Mouse (Mus musculus) limb, embryonic 11.5 days (tissue): ENCODE measurements at regions not wholly inside any gene's neighbourhood (a gene's known extent, or its start where the extent isn't known, plus 50 kb on each side); places are given as distances from the start of the nearest gene placed in this dataset.

ENCODE experiments used
- ATAC-seq: fragments of 200-750 bp; cut with Nextera tagmentation; 2 replicates; pipeline ENCODE4 v1.8.0; 2017; ENCODE audit warnings: low read depth; ENCODE audit not compliant: insufficient number of reproducible peaks, low FRiP score, low TSS enrichment
- DNase-seq: peaks from one replicate; pipeline ENCODE4 v3.0.0-alpha.2; 2015; ENCODE audit warnings: low spot score
- H3K27ac ChIP-seq: fragments of 300-500 bp; sonication (generic); replicated peaks from 2 replicates; pipeline ENCODE4 v1.5.1; 2014; ENCODE audit warnings: low read depth, mild to moderate bottlenecking, low read length
- H3K27me3 ChIP-seq: fragments of 300-500 bp; sonication (generic); 2 replicates; pipeline ENCODE4 v1.6.1; 2014; ENCODE audit warnings: mild to moderate bottlenecking, low read length, mixed read lengths; ENCODE audit not compliant: control insufficient read depth, insufficient read depth
- H3K36me3 ChIP-seq: fragments of 300-500 bp; sonication (generic); 2 replicates; pipeline ENCODE4 v1.6.1; 2014; ENCODE audit warnings: mild to moderate bottlenecking, low read length, moderate library complexity, mixed read lengths; ENCODE audit not compliant: control insufficient read depth, insufficient read depth
- H3K4me1 ChIP-seq: fragments of 300-500 bp; sonication (generic); 2 replicates; pipeline ENCODE4 v1.6.1; 2014; ENCODE audit warnings: low read length, mixed read lengths; ENCODE audit not compliant: control insufficient read depth, insufficient read depth
- H3K4me2 ChIP-seq: fragments of 300-500 bp; sonication (generic); 2 replicates; pipeline ENCODE4 v1.6.1; 2014; ENCODE audit warnings: low read depth, mild to moderate bottlenecking, moderate library complexity; ENCODE audit not compliant: severe bottlenecking
- H3K4me3 ChIP-seq: fragments of 300-500 bp; sonication (generic); 2 replicates; pipeline ENCODE4 v1.5.1; 2014; ENCODE audit warnings: low read depth, low read length
- H3K9ac ChIP-seq: fragments of 300-500 bp; sonication (generic); 2 replicates; pipeline ENCODE4 v1.6.1; 2014; ENCODE audit warnings: mild to moderate bottlenecking, low read length
- H3K9me3 ChIP-seq: fragments of 300-500 bp; sonication (generic); 2 replicates; pipeline ENCODE4 v1.6.1; 2016; ENCODE audit warnings: low read length; ENCODE audit not compliant: control insufficient read depth
- WGBS: fragments of 180-500 bp; shearing (Covaris S2); extraction: QIAGEN DNeasy Blood & Tissue Kit; methylation state at CpG from one replicate; pipeline ENCODE4 v1.1.7; 2014; 5-methylcytosine and 5-hydroxymethylcytosine counted together

GRCm38 (mm10) chr9:115477556-115478220 lies 167.5 kb upstream of the Stt3b start:
- Histone ChIP-seq H3K9me3 (no peaks in the 10 kb centered on the region), H3K4me1 (no peaks in the 10 kb centered on the region), H3K4me2 (no peak overlapping the region), H3K27ac (no peak overlapping the region), H3K36me3 (no peaks in the 10 kb centered on the region), H3K4me3 (no peak overlapping the region), H3K27me3 (no peaks in the 10 kb centered on the region), H3K9ac (no peak overlapping the region)
- no peak for DNase-seq
- no peak for ATAC-seq
- WGBS, result 82% methylated on average over 6 of the region's 6 CpGs

DNA sequence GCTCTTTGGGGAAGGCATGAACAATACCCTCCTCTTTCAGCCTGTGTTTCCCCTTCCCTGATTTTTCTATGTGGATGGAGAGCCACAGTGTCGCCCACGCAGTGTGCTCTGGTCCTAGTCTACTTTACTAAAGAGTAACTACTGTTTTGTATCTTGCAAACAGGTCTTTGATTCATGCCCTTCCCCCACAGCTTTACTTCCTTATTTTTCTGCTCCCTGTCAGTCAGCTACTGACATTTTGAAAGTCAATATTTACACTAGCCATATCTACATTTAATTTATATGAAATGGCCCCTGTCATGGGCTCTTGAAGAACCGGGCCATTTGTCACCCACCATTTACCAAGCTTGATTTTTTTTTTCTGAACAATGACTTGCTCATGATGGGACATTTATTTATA lies 168.7 kb upstream of the Stt3b start:
- no peak for DNase-seq
- WGBS, result 77% methylated on average over 3 of the region's 3 CpGs
- no peaks in the 10 kb centered on the region for H3K36me3 ChIP-seq
- no peaks in the 10 kb centered on the region for H3K27me3 ChIP-seq
- ATAC-seq, result no peak
- H3K4me3 ChIP-seq, result no peak overlapping the region
- H3K9ac ChIP-seq, result no peak overlapping the region
- no peaks in the 10 kb centered on the region for H3K4me1 ChIP-seq
- H3K9me3 ChIP-seq, result no peaks in the 10 kb centered on the region
- no peak overlapping the region for H3K4me2 ChIP-seq
- H3K27ac ChIP-seq, result no peak overlapping the region

DNA sequence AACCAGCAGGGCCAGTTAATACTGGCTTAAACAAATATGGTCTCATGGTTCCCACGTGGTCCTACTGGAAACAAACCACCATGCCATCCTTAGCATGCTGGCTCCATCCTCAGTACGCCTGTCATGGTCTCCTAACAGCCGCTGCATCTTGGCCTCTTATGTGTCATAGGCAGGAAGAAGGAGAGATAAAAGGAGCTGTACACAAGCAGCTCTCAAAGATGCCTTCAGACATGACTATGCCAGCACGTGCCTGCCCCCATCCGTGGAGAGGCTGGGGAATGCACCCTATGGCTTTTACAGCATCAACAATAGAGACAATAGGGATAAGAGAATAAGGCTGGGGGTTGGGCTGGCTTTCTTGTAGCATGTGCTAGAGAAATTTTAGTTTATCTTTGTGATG lies 171.0 kb upstream of the Stt3b start:
- H3K27me3 ChIP-seq, result no peaks in the 10 kb centered on the region
- H3K4me3 ChIP-seq, result no peak overlapping the region
- H3K9me3 ChIP-seq, result no peaks in the 10 kb centered on the region
- H3K27ac ChIP-seq, result no peak overlapping the region
- no peaks in the 10 kb centered on the region for H3K4me1 ChIP-seq
- WGBS, result 87% methylated on average over 5 of the region's 5 CpGs
- no peak overlapping the region for H3K9ac ChIP-seq
- ATAC-seq, result no peak
- no peak for DNase-seq
- H3K36me3 ChIP-seq, result no peaks in the 10 kb centered on the region
- H3K4me2 ChIP-seq, result no peak overlapping the region

GRCm38 (mm10) chr9:115483024-115483423 lies 172.8 kb upstream of the Stt3b start:
- WGBS, result 91% methylated on average over 7 of the region's 7 CpGs
- no peak overlapping the region for H3K4me2 ChIP-seq
- no peaks in the 10 kb centered on the region for H3K27me3 ChIP-seq
- no peak overlapping the region for H3K4me3 ChIP-seq
- no peaks in the 10 kb centered on the region for H3K36me3 ChIP-seq
- no peak for DNase-seq
- no peaks in the 10 kb centered on the region for H3K4me1 ChIP-seq
- no peaks in the 10 kb centered on the region for H3K9me3 ChIP-seq
- ATAC-seq, result no peak
- no peak overlapping the region for H3K9ac ChIP-seq
- no peak overlapping the region for H3K27ac ChIP-seq

DNA sequence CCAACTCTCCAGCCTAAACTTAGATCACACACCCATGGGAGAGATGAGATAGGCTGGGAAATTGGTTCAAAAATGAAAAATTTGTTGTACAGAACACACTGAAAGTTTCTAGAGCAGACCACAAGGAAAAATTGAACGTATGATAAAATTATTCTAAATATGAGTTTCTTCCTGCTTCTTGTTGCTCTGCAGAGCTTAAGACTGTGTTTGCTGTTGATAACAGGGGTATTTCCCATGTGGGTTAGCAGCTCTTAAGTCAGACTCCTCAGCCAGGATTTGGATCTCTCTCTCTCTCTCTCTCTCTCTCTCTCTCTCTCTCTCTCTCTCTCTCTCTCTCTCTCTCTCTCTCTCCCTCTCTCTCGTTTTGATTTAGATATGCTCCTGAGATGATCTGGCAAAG lies 173.5 kb upstream of the Stt3b start:
- 71% methylated on average over 2 of the region's 2 CpGs for WGBS
- Histone ChIP-seq H3K9me3 (no peaks in the 10 kb centered on the region), H3K4me2 (no peak overlapping the region), H3K9ac (no peak overlapping the region), H3K4me1 (no peaks in the 10 kb centered on the region), H3K36me3 (no peaks in the 10 kb centered on the region), H3K27ac (no peak overlapping the region), H3K4me3 (no peak overlapping the region), H3K27me3 (no peaks in the 10 kb centered on the region)
- DNase-seq (no peak), ATAC-seq (no peak)

- Histone ChIP-seq H3K27me3 (no peaks in the 10 kb centered on the region), H3K4me3 (no peak overlapping the region), H3K9me3 (no peaks in the 10 kb centered on the region), H3K4me1 (no peaks in the 10 kb centered on the region), H3K9ac (no peak overlapping the region), H3K27ac (no peak overlapping the region), H3K36me3 (no peaks in the 10 kb centered on the region), H3K4me2 (no peak overlapping the region)
- 86% methylated on average over 1 of the region's 1 CpGs for WGBS
- no peak for ATAC-seq
- DNase-seq, result no peak
Measured at GRCm38 (mm10) chr9:115484408-115484807, 174.2 kb upstream of the Stt3b start.

GRCm38 (mm10) chr9:115485219-115485618 lies 175.0 kb upstream of the Stt3b start:
- no peak for DNase-seq
- 93% methylated on average over 4 of the region's 4 CpGs for WGBS
- Histone ChIP-seq H3K27me3 (no peaks in the 10 kb centered on the region), H3K4me1 (no peaks in the 10 kb centered on the region), H3K9ac (no peak overlapping the region), H3K9me3 (no peaks in the 10 kb centered on the region), H3K36me3 (no peaks in the 10 kb centered on the region), H3K27ac (no peak overlapping the region), H3K4me2 (no peak overlapping the region), H3K4me3 (no peak overlapping the region)
- ATAC-seq, result no peak

DNA sequence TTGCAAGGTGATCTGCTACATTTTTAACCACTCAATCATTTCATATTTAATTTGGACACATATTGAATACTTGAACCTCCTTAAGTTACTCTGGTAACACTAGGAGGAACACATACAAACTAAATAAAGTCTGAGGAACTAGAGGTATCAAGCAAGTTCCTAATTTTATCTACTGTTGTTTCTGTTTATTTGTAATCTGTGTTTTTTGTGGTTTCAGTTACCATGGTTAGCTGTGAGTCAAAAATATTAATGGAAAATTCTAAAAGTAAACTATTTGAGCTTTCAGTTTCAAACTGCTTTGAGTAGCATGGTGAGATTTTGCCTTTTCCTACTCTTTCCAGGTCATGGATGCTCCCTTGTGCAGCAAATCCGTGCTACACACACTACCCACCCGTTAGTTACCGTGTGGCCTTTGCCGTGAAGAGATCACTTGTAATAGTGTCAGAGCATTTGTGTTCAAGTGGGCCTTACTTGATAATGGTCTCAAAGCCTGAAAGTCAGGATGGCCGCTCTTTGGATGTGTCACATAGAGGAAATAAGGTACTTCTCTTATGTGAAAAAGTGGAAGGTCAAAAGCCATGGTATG lies 177.0 kb upstream of the Stt3b start:
- Histone ChIP-seq H3K4me1 (no peaks in the 10 kb centered on the region), H3K4me2 (no peak overlapping the region), H3K27ac (no peak overlapping the region), H3K36me3 (no peaks in the 10 kb centered on the region), H3K27me3 (no peaks in the 10 kb centered on the region), H3K4me3 (no peak overlapping the region), H3K9ac (no peak overlapping the region), H3K9me3 (no peaks in the 10 kb centered on the region)
- 94% methylated on average over 5 of the region's 5 CpGs for WGBS
- DNase-seq (no peak), ATAC-seq (no peak)
